Mouse (Mus musculus) MEL (cell line): Measurements from ENCODE around the gene Pcbp4.

Source experiments
- CTCF ChIP-seq, 3 experiments: IDR thresholded peaks in 2 of 3; conservative IDR thresholded peaks in 1 of 3; 2 replicates each; pipeline ENCODE4 v1.5.1; 2011 to 2012; ENCODE audit warnings: low read length in 3 of 3, low read depth in 2 of 3, mild to moderate bottlenecking in 2 of 3, improper control_type of control experiment in 1 of 3, inconsistent platforms in 1 of 3, mixed read lengths in 1 of 3, moderate library complexity in 1 of 3; ENCODE audit not compliant: control insufficient read depth in 1 of 3, insufficient read depth in 1 of 3, poor library complexity in 1 of 3, severe bottlenecking in 1 of 3
- ETS1 ChIP-seq: IDR thresholded peaks from 2 replicates; pipeline ENCODE4 v1.6.1; 2012; ENCODE audit warnings: low read depth, mild to moderate bottlenecking, inconsistent platforms, low read length, improper control_type of control experiment, moderate library complexity
- NELFE ChIP-seq: IDR thresholded peaks from 2 replicates; pipeline ENCODE4 v1.6.1; 2011; ENCODE audit warnings: low read depth, low read length, improper control_type of control experiment
- POLR2A ChIP-seq, 2 experiments: IDR thresholded peaks; 2 replicates each; pipeline ENCODE4 v1.6.1; 2011 to 2012; ENCODE audit warnings: low read length in 2 of 2, mild to moderate bottlenecking in 2 of 2, control low read depth in 1 of 2, improper control_type of control experiment in 1 of 2, low read depth in 1 of 2, moderate library complexity in 1 of 2; ENCODE audit not compliant: control insufficient read depth in 1 of 2, insufficient read depth in 1 of 2, poor library complexity in 1 of 2

DNA sequence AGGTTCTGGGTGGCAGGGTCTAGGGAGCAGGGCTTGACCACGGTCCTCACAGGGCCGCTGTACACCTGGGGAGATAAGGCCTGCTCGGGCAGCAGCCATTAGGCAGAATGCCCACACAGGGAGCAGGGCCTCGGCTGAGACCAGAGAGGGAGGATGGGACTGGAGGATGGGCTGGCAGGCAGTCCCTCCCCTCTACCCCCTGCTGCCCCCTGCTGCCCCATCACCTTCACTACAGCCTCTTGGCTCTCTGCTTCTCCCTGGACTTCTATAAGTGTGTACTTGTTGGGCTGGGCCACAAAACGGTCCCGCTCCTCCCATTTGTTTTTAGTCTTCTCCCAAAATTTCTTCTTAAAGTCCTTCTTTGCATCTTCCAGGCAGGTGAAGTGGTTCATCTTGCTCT lies 21.4 kb downstream of the Pcbp4 start:
- peak; percentile 74 to 83 (median 74) for TF ChIP-seq CTCF (IDR thresholded peaks at IDR 0.05 in 2 of 3, conservative IDR thresholded peaks at IDR 0.05 in 1 of 3; ENCODE audit: control insufficient read depth in 1 of 3, insufficient read depth in 1 of 3, low read depth in 2 of 3, low read length in 3 of 3, poor library complexity in 1 of 3, severe bottlenecking in 1 of 3)
- no peak for TF ChIP-seq POLR2A (IDR thresholded peaks at IDR 0.05; ENCODE audit: control insufficient read depth in 1 of 2, insufficient read depth in 1 of 2, low read depth in 1 of 2, low read length in 2 of 2, poor library complexity in 1 of 2)
- TF ChIP-seq ETS1, result no peak
- no peak for TF ChIP-seq NELFE
